Mouse (Mus musculus): Measurements from ENCODE around the gene Psapl1.

Psapl1 gene

DNA sequence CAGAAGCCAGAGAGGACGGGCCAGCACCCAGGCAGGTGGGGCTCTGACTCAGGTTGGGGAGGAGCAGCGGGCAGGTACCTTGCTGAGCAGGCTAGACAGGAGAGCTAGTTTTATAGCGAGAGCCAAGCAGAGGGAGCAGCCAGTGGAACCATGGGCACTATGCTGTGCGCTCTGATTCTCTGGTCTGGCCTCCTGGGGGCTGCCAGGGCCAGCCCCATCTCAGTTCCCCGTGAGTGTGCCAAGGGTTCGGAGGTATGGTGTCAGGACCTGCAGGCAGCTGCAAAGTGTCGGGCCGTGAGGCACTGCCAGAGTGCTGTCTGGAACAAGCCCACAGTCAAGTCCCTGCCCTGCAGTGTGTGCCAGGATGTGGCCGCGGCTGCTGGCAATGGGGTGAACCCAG lies at the start of gene Psapl1:
Gene Psapl1, plus strand, starts transcription at position 106 of the 400 bp plus-strand sequence.
- ATAC-seq (ENCODE audit: insufficient number of reproducible peaks, low FRiP score, low TSS enrichment): no peak

DNA sequence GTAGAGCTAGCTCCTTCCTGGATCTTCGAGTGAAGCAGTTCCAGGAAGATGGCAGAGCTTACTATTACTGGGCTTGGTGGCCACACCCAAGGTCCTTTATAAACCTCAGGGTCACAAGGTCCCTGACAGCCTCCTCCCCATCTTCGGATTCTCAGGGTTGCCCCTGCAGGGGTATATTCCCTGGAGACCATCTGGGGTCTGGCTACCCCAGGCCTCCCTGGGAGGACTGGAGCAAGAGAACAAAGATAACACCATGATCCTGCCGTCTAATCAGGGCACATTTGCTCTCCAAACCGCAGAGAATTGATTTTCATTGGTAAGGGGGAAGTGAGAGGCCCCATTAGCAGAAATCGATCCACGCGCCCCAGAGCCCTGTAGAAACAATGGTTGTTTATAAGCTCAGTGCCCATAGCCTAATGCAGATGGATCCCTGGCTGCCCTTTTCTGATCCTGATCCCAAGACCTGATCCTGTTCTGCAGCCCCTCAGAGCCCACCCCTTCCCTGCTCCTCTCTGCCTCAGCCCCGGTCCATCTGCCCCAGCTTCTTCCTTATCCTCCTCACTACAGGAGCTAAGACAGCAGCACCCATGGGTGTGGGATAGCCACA lies 48.8 kb upstream of the Psapl1 start:
- no peak for ATAC-seq (ENCODE audit: insufficient number of reproducible peaks, low FRiP score, low TSS enrichment)

GRCm38 (mm10) chr5:36165424-36166302 lies 38.2 kb upstream of the Psapl1 start:
- no peak for ATAC-seq (ENCODE audit: insufficient number of reproducible peaks, low FRiP score, low TSS enrichment)

- no peak for ATAC-seq (ENCODE audit: insufficient number of reproducible peaks, low FRiP score, low TSS enrichment)
Measured at GRCm38 (mm10) chr5:36166346-36167013, 37.3 kb upstream of the Psapl1 start.

GRCm38 (mm10) chr5:36168963-36169650 lies 34.7 kb upstream of the Psapl1 start:
- no peak for ATAC-seq (ENCODE audit: insufficient number of reproducible peaks, low FRiP score, low TSS enrichment)

GRCm38 (mm10) chr5:36174569-36175115 lies 29.2 kb upstream of the Psapl1 start:
- ATAC-seq (ENCODE audit: insufficient number of reproducible peaks, low FRiP score, low TSS enrichment): no peak

GRCm38 (mm10) chr5:36176409-36176808 lies 27.4 kb upstream of the Psapl1 start:
- no peak for ATAC-seq (ENCODE audit: insufficient number of reproducible peaks, low FRiP score, low TSS enrichment)

- no peak for ATAC-seq (ENCODE audit: insufficient number of reproducible peaks, low FRiP score, low TSS enrichment)
Measured at GRCm38 (mm10) chr5:36176873-36177272, 26.9 kb upstream of the Psapl1 start.

GRCm38 (mm10) chr5:36178215-36178614 lies 25.6 kb upstream of the Psapl1 start:
- ATAC-seq (ENCODE audit: insufficient number of reproducible peaks, low FRiP score, low TSS enrichment): no peak

DNA sequence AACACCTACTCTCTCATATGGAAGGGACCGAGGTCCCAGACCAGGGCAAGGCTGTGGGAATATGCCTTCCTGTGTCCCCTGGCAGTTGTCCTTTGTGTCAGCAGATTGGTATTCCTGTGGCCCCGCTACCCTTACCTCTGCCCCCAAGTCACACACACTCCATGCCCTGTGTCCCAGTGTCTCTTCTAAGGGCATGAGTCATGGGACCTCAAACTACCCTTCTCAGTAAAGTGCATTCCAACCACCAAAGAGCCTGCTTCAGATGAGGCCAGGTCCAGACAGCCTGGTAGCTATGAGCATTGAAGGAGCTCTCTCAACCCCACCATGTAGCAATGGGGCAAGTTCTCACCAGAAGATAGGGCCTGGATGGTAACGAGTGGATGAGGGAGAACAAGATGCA lies 25.0 kb upstream of the Psapl1 start:
- ATAC-seq (ENCODE audit: insufficient number of reproducible peaks, low FRiP score, low TSS enrichment): no peak

DNA sequence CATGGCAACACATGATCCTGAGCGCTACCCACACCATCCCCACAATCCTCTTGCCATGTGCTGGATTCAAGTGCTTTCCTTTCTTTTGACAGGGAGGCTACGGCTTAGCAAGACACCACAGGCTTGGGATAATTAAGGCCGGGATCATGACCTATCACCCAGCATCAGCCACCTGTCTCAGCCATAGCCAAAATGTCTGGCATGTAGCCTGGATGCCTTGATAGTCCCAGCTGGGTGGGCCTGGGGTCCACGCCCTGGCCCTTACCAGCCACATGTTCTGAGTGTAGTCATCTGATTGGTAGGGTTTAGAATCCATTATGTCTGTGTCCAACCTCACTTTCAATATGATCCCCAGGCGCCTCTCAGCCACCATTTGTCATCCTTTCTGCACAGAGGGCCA lies 24.1 kb upstream of the Psapl1 start:
- no peak for ATAC-seq (ENCODE audit: insufficient number of reproducible peaks, low FRiP score, low TSS enrichment)

- no peak for ATAC-seq (ENCODE audit: insufficient number of reproducible peaks, low FRiP score, low TSS enrichment)
Measured at GRCm38 (mm10) chr5:36182326-36182725, 21.5 kb upstream of the Psapl1 start.

DNA sequence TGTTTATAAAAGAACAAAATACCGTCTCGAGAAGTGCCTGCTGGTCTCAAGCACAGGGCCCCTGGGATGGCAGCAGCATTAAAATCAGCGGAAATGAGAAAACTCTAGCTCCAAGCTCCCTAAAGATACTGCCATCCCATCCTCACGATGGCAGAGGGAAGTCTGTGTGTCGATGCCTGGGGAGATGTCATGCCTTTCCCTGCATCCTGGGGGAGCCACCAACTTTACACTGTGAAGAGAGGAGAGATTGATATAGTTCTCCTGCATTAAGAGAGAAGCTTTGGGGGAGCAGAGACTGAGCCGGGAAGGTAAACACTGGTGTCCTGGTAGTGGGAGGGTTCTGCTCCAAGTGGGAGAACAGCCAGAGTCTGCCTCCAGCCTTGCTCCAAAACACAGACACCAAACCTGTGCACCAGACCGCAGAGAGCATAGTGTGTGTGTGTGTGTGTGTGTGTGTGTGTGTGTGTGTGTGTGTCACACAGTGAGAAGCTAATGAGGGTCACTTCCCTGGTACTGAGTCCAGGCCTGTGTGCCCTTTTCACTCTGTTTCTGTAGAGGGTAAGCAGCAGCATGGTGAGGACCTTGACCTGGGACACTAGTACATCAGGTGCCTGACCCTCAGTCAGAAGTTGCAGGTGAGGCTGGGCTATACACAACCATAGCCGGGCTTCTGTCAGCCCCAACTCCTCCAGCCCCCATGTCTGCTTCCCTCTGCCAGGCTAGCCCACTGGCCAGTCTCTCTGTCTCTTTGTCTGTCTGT lies 17.3 kb upstream of the Psapl1 start:
- no peak for ATAC-seq (ENCODE audit: insufficient number of reproducible peaks, low FRiP score, low TSS enrichment)

GRCm38 (mm10) chr5:36188310-36188709 lies 15.5 kb upstream of the Psapl1 start:
- no peak for ATAC-seq (ENCODE audit: insufficient number of reproducible peaks, low FRiP score, low TSS enrichment)

DNA sequence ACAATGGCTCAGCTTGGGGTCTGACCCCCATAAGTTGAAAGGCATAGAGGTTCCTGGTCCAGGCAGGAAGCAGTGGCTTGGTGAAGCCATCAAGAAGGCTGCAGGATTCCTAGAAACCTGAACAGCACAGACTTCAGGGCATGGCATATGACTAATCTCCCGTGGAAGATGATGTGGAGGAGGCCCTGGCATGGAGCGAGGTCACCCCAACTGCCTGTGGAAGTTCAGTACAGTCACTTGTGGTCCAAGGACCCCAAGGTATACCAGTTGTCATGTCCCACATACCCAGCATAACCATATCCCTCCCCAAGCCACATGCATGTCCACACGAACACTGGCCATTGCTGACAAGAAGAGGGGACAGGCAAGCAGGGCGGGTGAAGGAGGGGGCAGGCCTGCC lies 12.5 kb upstream of the Psapl1 start:
- ATAC-seq (ENCODE audit: insufficient number of reproducible peaks, low FRiP score, low TSS enrichment): no peak

DNA sequence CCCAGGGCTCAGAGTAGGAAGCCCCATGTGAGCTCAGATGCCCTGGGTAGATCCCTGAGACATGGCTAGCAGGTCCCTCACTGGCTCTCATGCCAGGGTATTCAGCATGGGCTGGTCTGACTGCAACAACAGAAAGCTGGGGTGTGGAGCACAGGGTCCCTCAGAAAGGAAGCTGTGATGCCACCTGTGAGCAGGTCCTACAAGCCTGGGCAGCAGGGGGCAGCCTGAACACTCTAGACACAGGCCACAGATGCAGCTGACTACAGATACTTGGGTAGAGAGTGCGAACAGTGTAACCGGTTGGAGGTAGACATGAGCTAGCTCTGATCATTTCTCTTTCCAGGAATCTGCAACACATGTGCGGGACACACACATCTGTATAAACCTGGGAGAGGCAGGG lies 11.9 kb upstream of the Psapl1 start:
- ATAC-seq (ENCODE audit: insufficient number of reproducible peaks, low FRiP score, low TSS enrichment): no peak

DNA sequence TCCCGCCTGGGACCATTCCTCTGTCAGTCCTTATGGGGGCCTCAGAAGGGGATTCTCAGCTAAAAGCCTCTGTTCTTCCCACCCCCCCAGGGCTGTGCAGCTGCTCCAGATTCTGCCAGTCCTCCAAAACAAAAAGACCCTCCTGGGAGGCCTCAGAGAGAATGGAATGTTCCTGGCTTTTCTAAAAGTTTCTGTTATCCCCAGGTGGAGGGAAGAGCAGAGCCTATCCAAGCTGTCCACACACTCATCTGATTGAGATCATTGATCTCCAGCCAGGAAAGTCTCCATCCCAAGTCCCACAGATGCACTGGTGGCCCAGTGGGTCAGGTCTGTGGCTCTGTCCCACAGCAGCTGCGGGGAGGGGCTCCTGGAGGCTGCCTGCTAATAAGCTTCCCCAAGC lies 11.1 kb upstream of the Psapl1 start:
- no peak for ATAC-seq (ENCODE audit: insufficient number of reproducible peaks, low FRiP score, low TSS enrichment)

GRCm38 (mm10) chr5:36194631-36195030 lies 9.2 kb upstream of the Psapl1 start:
- ATAC-seq (ENCODE audit: insufficient number of reproducible peaks, low FRiP score, low TSS enrichment): no peak

DNA sequence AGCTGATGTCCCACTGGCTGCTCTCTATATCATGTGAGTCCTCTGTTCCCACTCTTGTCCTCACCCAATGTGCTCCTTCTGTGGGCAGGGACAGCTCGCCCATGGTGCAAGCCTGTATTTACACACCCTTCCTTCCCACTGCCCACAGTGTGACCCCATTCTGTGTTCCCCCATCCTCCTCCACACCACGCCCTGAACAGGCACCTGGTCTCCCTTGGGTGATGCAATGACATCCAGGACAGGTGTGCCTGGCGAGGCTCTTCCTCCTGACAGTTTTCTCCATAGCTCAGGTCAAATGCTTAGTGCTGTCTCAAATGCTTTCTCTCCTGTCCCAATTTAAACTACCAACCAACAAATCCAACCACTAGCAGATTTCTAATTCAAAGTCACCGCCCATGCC lies 8.4 kb upstream of the Psapl1 start:
- ATAC-seq (ENCODE audit: insufficient number of reproducible peaks, low FRiP score, low TSS enrichment): no peak

- ATAC-seq (ENCODE audit: insufficient number of reproducible peaks, low FRiP score, low TSS enrichment): no peak
Measured at GRCm38 (mm10) chr5:36199519-36199918, 4.3 kb upstream of the Psapl1 start.
